Mouse (Mus musculus) urinary bladder, postnatal 25 days (tissue): Measurements from ENCODE around the gene Mef2a.
A peak's percentile ranks its signal among the peaks of the same experiment; 100 is the strongest.

Source experiments
- DNase-seq: peaks from one replicate; pipeline ENCODE4 v3.0.0; 2022; ENCODE audit warnings: low spot score

Gene Mef2a

GRCm38 (mm10) chr7:67207701-67208100 is 165.0 kb downstream of the Mef2a start:
- DNase-seq, result no peak

GRCm38 (mm10) chr7:67206496-67206895 is 166.2 kb downstream of the Mef2a start:
- no peak for DNase-seq

GRCm38 (mm10) chr7:67205734-67206425 is 166.8 kb downstream of the Mef2a start:
- no peak for DNase-seq

GRCm38 (mm10) chr7:67203625-67204024 is 169.0 kb downstream of the Mef2a start:
- DNase-seq, result no peak

- DNase-seq, result peak; percentile 78
Observed at GRCm38 (mm10) chr7:67199412-67199811, 173.2 kb downstream of the Mef2a start.

GRCm38 (mm10) chr7:67183786-67184185 is 188.9 kb downstream of the Mef2a start:
- no peak for DNase-seq
